Mouse (Mus musculus) lung, postnatal 36 days (tissue): Measurements from ENCODE around the gene Heyl.
A peak's percentile ranks its signal among the peaks of the same experiment; 100 is the strongest.
"Not testable (repeated sequence)": the region's sequence is repeated elsewhere in the genome, so short reads cannot be mapped to it uniquely, and the experiment has no call there.

Experiments
- DNase-seq: peaks from one replicate; pipeline ENCODE4 v3.0.0; 2022; ENCODE audit warnings: mixed read lengths

Heyl gene

GRCm38 (mm10) chr4:123235835-123236430, 2.6 kb downstream of the Heyl start:
- DNase-seq = no peak

- DNase-seq = peak; percentile 62
Measured at GRCm38 (mm10) chr4:123236431-123237031, 3.2 kb downstream of the Heyl start.

GRCm38 (mm10) chr4:123237386-123238266, 4.3 kb downstream of the Heyl start:
- DNase-seq = peak; percentile 55

- peak; percentile 50 for DNase-seq
Measured at GRCm38 (mm10) chr4:123239361-123240203, 6.2 kb downstream of the Heyl start.

GRCm38 (mm10) chr4:123246221-123246620, 12.9 kb downstream of the Heyl start:
- no peak for DNase-seq

- no peak for DNase-seq
Measured at GRCm38 (mm10) chr4:123246651-123247050, 13.3 kb downstream of the Heyl start.

GRCm38 (mm10) chr4:123247147-123247880, 14.0 kb downstream of the Heyl start:
- peak; percentile 66 for DNase-seq

GRCm38 (mm10) chr4:123248971-123249567, 15.7 kb downstream of the Heyl start:
- DNase-seq = peak; percentile 70

- no peak for DNase-seq
Measured at GRCm38 (mm10) chr4:123252214-123252613, 18.9 kb downstream of the Heyl start.

- peak; percentile 71 for DNase-seq
Measured at GRCm38 (mm10) chr4:123254617-123255016, 21.3 kb downstream of the Heyl start.

- DNase-seq = no peak
Measured at GRCm38 (mm10) chr4:123260071-123260746, 26.9 kb downstream of the Heyl start.

- no peak for DNase-seq
Measured at GRCm38 (mm10) chr4:123261721-123262401, 28.5 kb downstream of the Heyl start, which contains the start of gene Pabpc4. Gene Pabpc4 (plus strand): TSS chr4:123262351.

GRCm38 (mm10) chr4:123271063-123271462, 37.7 kb downstream of the Heyl start:
- DNase-seq = no peak

GRCm38 (mm10) chr4:123280117-123280516, 46.8 kb downstream of the Heyl start:
- no peak for DNase-seq

- peak; percentile 93 for DNase-seq
Measured at GRCm38 (mm10) chr4:123282500-123282899, 49.1 kb downstream of the Heyl start.

GRCm38 (mm10) chr4:123282915-123283674, 49.7 kb downstream of the Heyl start:
- DNase-seq = peak; percentile 33

GRCm38 (mm10) chr4:123283675-123284064, 50.3 kb downstream of the Heyl start:
- not testable (repeated sequence) for DNase-seq

- DNase-seq = no peak
Measured at GRCm38 (mm10) chr4:123284731-123285624, 51.6 kb downstream of the Heyl start.
